Mouse (Mus musculus) heart, adult 2 months (tissue): ENCODE data around the gene Guca1b. TPM values are rescaled to one million over a fixed set of nuclear protein-coding genes. Genes with fewer than 3 reads are reported as not detected.

Experiments used
- DNase-seq, 2 experiments: peaks; one replicate each; pipeline ENCODE4 v3.0.0; 2021
- H3K27ac ChIP-seq: fragments of 200-600 bp; 2 replicates; pipeline ENCODE4 v1.8.1; 2022
- H3K27me3 ChIP-seq: fragments of 200-500 bp; 2 replicates; pipeline ENCODE4 v1.6.1; 2012; ENCODE audit warnings: mild to moderate bottlenecking, low read length, inconsistent platforms, mixed read lengths; ENCODE audit not compliant: control insufficient read depth, insufficient read depth
- H3K36me3 ChIP-seq: fragments of 200-500 bp; 2 replicates; pipeline ENCODE4 v1.6.1; 2012; ENCODE audit warnings: low read length, inconsistent platforms; ENCODE audit not compliant: control insufficient read depth, insufficient read depth
- H3K4me1 ChIP-seq: fragments of 200-500 bp; 2 replicates; pipeline ENCODE4 v1.6.1; 2011; ENCODE audit warnings: low read length; ENCODE audit not compliant: control insufficient read depth, insufficient read depth
- H3K4me3 ChIP-seq: fragments of 200-600 bp; 2 replicates; pipeline ENCODE4 v1.8.1; 2022
- H3K79me2 ChIP-seq: fragments of 200-500 bp; replicated peaks from 2 replicates; pipeline ENCODE4 v1.6.1; 2012; ENCODE audit warnings: mild to moderate bottlenecking, inconsistent platforms, low read length, moderate library complexity, mixed read lengths; ENCODE audit not compliant: control insufficient read depth, insufficient read depth
- H3K9ac ChIP-seq: fragments of 200-500 bp; 2 replicates; pipeline ENCODE4 v1.6.1; 2012; ENCODE audit warnings: low read depth, mild to moderate bottlenecking, control low read depth, inconsistent platforms, low read length, mixed read lengths
- CTCF ChIP-seq: fragments of 200-600 bp; IDR thresholded peaks from 2 replicates; pipeline ENCODE4 v1.8.1; 2022; ENCODE audit warnings: antibody characterized with exemption, mild to moderate bottlenecking, moderate library complexity
- EP300 ChIP-seq: fragments of 200-500 bp; IDR thresholded peaks from 2 replicates; pipeline ENCODE4 v1.6.1; 2011; ENCODE audit warnings: low read depth, low read length, control low read depth; ENCODE audit not compliant: insufficient read depth
- POLR2A ChIP-seq: fragments of 200-500 bp; IDR thresholded peaks from 2 replicates; pipeline ENCODE4 v1.6.1; 2011; ENCODE audit warnings: mild to moderate bottlenecking, low read depth, low read length, control low read depth; ENCODE audit not compliant: insufficient read depth
- WGBS: fragments of 180-500 bp; shearing (Covaris S2); methylation state at CpG from one replicate; pipeline ENCODE4 v1.1.7; 2018; 5-methylcytosine and 5-hydroxymethylcytosine counted together
- intact Hi-C: fragments of 180-260 bp; cut with DNase I; formaldehyde crosslinking; loops from one replicate; pipeline ENCODE4 v1.15.1; 2025
- polyA plus RNA-seq: library from polyadenylated mRNA; depleted of rRNA; stranded (reverse); fragments of >200 nt; gene quantifications from 2 replicates; pipeline ENCODE4 v1.2.3, GENCODE M21; 2012
- total RNA-seq, 2 experiments: library from RNA; stranded (reverse); gene quantifications; 2 replicates each; pipeline ENCODE4 v1.2.3; 2021

Guca1b gene
- total and polyA plus RNA-seq, 3 experiments, result 0.23 to 0.86 (median 0.43) TPM

DNA sequence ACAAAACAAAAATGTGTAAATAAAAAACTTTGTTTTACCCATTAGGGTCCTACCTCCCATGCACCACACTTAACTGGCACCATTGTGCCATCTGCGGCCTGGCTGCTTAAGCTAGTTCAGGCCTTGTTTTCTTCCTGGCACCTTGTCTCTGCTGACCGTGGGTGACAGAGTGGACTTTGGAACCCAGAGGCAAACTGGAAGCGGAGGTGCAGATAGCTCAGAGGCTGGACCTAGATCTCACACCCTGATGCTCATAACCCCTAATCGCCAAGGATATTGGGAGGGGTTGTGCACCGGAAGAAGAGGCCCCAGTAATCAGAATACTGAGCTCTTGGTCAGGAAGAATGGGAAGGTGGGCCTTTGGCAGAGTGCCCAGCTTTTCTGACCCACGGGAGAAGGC is 39.0 kb downstream of the Guca1b start:
- no peaks in the 10 kb centered on the region for H3K79me2 ChIP-seq
- H3K27me3 ChIP-seq, result no peaks in the 10 kb centered on the region
- TF ChIP-seq EP300 (no peak), POLR2A (no peak), CTCF (no peak)
- H3K36me3 ChIP-seq, result no peaks in the 10 kb centered on the region
- no peak overlapping the region for H3K4me3 ChIP-seq
- 45% methylated on average over 6 of the region's 6 CpGs for WGBS
- no peak overlapping the region for H3K9ac ChIP-seq
- H3K27ac ChIP-seq, result no peak overlapping the region
- no peak for DNase-seq
- intact Hi-C loops, result no loop called here
- H3K4me1 ChIP-seq, result peaks cover 3% of the 10 kb centered on the region; the same call in 1 of the 2 replicates

DNA sequence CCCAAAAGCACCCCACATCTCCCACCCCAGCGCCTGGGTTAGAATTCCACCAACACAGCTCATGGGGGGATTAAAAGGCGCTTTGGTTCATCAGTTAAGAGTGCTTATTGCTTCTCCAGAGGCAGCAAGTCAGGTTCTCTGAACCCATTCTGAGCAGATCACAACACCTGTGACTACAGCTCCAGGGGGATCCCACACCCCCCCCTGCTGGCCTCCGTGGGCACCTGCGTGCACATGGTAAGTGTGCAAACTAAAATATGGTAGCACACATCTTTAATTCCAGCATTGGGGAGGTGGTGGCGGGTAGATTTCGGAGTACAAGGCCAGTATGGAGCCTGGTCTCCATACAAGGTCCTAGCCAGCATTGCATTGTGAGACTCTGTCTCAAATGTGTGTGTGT is 42.1 kb downstream of the Guca1b start:
- no peak overlapping the region for H3K9ac ChIP-seq
- TF ChIP-seq CTCF, result no peak
- TF ChIP-seq POLR2A, result no peak
- TF ChIP-seq EP300, result no peak
- intact Hi-C loops, result no loop called here
- no peaks in the 10 kb centered on the region for H3K27me3 ChIP-seq
- H3K27ac ChIP-seq, result no peak overlapping the region
- no peaks in the 10 kb centered on the region for H3K36me3 ChIP-seq
- no peak overlapping the region for H3K4me3 ChIP-seq
- DNase-seq, result no peak
- H3K79me2 ChIP-seq, result no peaks in the 10 kb centered on the region
- 83% methylated on average over 6 of the region's 6 CpGs for WGBS
- H3K4me1 ChIP-seq, result peaks cover 3% of the 10 kb centered on the region; the same call in 1 of the 2 replicates

DNA sequence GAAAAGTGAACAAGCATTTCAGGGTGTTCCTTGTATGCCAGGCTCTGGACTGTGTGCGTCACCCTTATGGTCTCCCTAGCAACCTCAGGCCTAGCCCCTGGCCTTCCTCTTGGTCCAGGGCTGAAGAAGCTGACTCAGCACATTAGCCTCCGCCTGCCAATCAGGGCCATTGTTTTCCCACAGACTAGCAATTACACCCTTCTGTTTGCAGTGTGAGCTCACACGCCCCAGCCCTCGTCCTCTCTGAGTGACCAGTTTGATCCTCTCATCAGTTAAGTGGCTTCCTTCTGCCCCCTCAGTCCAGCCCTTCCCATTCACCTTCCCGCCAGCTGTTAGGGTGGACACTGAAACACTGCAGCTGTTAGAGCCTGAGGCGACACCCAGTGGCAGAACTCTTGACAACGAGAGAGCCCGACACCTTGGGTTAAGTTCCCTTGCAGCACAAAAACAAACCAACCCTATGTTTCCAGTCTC is 43.7 kb downstream of the Guca1b start:
- intact Hi-C loops, result no loop called here
- DNase-seq, result peak; percentile 38 to 54

DNA sequence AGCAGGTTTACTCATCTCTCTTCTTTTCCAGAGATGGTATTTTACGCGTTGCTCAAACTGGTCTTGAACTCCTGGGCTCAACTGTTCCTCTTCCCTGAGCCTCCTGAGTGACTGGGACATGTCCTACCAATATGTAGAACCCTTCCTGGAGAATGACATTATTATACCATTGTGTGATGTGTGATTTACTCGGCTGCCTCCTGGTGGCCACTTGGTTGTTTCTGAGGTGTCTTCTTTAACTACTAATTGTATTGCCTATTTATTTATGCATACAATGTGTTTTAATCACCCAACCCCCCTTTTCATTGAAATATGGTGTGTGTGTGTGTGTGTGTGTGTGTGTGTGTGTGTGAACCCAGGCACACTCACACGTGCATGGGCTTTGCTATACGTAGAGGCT is 45.6 kb downstream of the Guca1b start:
- no peak for DNase-seq
- WGBS, result 72% methylated on average over 5 of the region's 5 CpGs
- Histone ChIP-seq H3K79me2 (no peaks in the 10 kb centered on the region), H3K27ac (no peak overlapping the region), H3K36me3 (no peaks in the 10 kb centered on the region), H3K9ac (no peak overlapping the region), H3K4me1 (peaks cover 3% of the 10 kb centered on the region; the same call in 1 of the 2 replicates), H3K27me3 (no peaks in the 10 kb centered on the region), H3K4me3 (no peak overlapping the region)
- intact Hi-C loops, result no loop called here
- TF ChIP-seq POLR2A (no peak), CTCF (peak; percentile 31)

More for the DNA sequence above, 43.7 kb downstream of the Guca1b start:
- Histone ChIP-seq H3K27ac (no peak overlapping the region), H3K4me1 (peaks cover 3% of the 10 kb centered on the region; the same call in 1 of the 2 replicates), H3K9ac (no peak overlapping the region), H3K36me3 (no peaks in the 10 kb centered on the region), H3K79me2 (no peaks in the 10 kb centered on the region), H3K27me3 (no peaks in the 10 kb centered on the region), H3K4me3 (no peak overlapping the region)
- 11% methylated on average over 8 of the region's 8 CpGs for WGBS
- TF ChIP-seq CTCF (peak; percentile 57), POLR2A (no peak), EP300 (no peak)

GRCm38 (mm10) chr17:47436156-47436906 is 51.1 kb downstream of the Guca1b start, which contains the start of gene AI661453:
Gene AI661453, plus strand, starts transcription at chr17:47436615.
- Histone ChIP-seq H3K9ac (peak within 1 kb of the TSS; percentile 51), H3K27me3 (peaks cover 2% of the 10 kb centered on the region), H3K27ac (no peak within 1 kb of the TSS; the same call in 1 of the 2 replicates), H3K79me2 (no peaks in the 10 kb centered on the region), H3K4me1 (no peaks in the 10 kb centered on the region), H3K36me3 (no peaks in the 10 kb centered on the region), H3K4me3 (peak within 1 kb of the TSS; percentile 43)
- DNase-seq, result peak; percentile 35 to 39
- TF ChIP-seq POLR2A (no peak), CTCF (no peak), EP300 (no peak)
- intact Hi-C loops, result no loop called here
- 2% methylated on average over 45 of the region's 45 CpGs for WGBS

DNA sequence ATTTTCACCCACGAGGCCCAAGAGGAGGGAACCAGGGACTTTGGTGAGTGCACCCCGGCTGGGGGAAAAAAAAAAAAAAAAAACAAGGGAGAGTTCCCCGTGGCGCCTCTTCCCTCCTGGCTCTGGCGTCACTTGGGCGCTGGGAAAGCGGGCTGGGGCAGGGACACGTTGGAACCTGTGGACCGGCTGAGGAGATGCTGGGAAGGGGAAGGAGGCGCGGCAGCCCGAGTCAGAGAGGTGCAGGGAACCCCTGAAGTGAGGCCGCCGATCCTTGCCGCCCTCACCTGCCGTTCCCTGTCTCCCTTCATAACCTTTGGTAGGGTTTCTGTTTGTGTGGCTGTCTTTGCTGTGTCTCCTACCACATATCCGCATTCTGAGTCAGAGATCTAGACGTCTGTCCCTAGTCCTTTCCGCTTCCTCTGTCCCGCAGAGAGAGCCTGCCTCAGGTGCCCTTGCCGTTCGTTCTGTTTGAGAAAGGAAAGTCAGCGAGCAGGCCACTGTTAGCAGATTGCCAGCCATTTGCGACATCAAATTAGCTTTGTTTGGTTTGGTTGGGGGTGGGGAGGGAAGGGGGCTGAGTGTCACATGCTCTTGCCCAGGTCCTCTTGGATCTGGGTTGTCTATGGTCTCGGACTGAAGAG is 51.8 kb downstream of the Guca1b start, which contains the start of gene 1700001C19Rik:
TSS of gene 1700001C19Rik (minus strand) at position 470 of the 641 bp plus-strand sequence.
- H3K4me3 ChIP-seq, result peak within 1 kb of the TSS; percentile 43
- no peak within 1 kb of the TSS; the same call in 1 of the 2 replicates for H3K27ac ChIP-seq
- H3K27me3 ChIP-seq, result peaks cover 2% of the 10 kb centered on the region
- TF ChIP-seq POLR2A, result no peak
- TF ChIP-seq CTCF, result no peak
- TF ChIP-seq EP300, result no peak
- 19% methylated on average over 25 of the region's 25 CpGs for WGBS
- intact Hi-C loops, result no loop called here
- H3K36me3 ChIP-seq, result no peaks in the 10 kb centered on the region
- H3K79me2 ChIP-seq, result no peaks in the 10 kb centered on the region
- no peak for DNase-seq
- no peaks in the 10 kb centered on the region for H3K4me1 ChIP-seq
- peak within 1 kb of the TSS; percentile 51 for H3K9ac ChIP-seq
